Mouse (Mus musculus) left cerebral cortex, postnatal 4 days (tissue): Measurements from ENCODE around the gene Tmem201. TPM values are rescaled to one million over a fixed set of nuclear protein-coding genes. Genes with fewer than 3 reads are reported as not detected.

Experiments
- DNase-seq: peaks from one replicate; pipeline ENCODE4 v3.0.0-alpha.2; 2022
- intact Hi-C: fragments of 180-260 bp; cut with DNase I; formaldehyde crosslinking; loops from one replicate; pipeline ENCODE4 v1.15.1; 2025
- total RNA-seq, 2 experiments: library from RNA; stranded (reverse); gene quantifications; 2 replicates each; pipeline ENCODE4 v1.2.3; 2021

The Tmem201 gene
- total RNA-seq, 2 experiments from 2014 or later = 57.8 to 60.1 TPM

- intact Hi-C loops = no loop called here
- peak; percentile 39 for DNase-seq
Observed at GRCm38 (mm10) chr4:149722104-149723020, 15.5 kb downstream of the Tmem201 start.

DNA sequence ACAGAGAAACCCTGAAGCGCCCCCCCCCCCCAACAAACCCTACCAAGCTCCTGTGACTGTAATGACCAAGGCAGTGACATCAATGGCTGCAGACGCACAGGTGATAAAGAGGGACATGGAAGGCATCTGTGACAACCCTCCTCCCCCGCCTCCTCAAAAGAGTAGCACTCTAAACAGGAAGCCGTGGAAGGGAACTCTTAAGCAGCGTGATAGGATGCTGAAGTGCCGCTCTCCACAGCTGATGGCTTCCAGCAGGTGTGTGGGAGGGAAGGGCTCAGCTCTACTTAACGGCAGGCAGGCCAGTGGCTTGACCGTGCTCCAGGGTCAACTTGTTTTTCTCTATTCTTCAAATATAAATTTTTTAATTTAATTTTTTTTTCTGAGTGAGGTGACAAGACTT is 16.7 kb downstream of the Tmem201 start:
- intact Hi-C loops = no loop called here
- DNase-seq = no peak

DNA sequence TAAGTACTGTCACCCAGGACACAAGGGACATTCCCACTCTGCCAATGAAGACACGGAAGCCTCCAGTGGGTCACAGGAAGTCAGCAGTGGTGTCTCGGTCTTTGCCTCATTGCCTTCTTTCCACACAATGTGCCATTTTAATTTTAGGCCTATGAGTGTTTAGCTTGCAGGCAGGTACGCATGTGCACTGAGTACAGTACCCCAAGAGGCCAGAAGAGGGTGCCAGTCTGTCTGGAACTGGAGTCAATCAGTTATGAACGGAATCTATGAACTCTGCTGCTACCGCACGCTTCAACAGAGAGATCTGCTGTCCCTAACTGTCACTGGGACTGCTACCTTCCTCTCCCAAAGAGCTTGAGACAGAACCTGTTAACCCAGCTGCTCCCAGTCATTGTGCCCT is 18.2 kb downstream of the Tmem201 start:
- peak; percentile 69 for DNase-seq
- intact Hi-C loops = no loop called here

GRCm38 (mm10) chr4:149714542-149714941 is 23.3 kb downstream of the Tmem201 start:
- intact Hi-C loops = no loop called here
- DNase-seq = no peak

DNA sequence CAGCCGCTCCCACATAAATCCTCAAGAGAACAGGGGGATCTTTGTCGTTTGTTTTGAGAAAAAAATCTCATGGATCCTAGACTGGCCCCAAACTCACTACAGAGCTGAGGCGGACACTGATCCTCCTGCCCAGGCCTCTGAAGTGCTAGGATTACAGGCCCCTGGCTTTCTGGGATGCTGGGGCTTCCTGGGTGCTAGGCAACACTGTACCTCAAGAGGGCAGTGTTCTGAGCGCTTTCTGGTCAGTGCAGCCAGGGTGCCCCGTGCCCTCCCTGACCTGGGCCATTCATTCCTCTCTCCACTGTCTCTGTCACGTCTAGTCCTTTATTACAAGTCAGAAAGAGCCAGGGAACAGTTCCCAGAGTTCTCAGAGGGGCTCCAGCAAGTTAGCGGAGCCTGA is 25.9 kb downstream of the Tmem201 start:
- DNase-seq = peak; percentile 56
- intact Hi-C loops = no loop called here

DNA sequence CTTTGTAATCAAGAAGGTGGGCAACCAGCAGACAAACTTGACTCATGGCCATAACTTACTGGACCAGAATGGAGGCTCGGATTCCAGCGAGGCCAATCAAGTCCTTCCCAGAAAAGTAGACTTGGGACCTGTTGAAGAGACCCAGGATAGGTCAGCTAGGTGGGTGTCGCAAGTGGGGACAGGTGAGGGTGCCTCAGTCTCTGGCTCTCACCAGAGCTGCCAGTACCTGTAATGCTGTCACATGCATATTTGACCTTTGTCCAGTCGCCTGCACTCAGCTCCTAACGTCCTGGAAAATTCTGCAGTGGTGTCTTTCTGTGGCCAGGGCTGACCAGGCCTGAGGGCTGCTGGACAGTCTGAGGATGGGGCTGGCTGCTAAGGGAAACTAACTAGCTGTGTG is 26.4 kb downstream of the Tmem201 start:
- intact Hi-C loops = no loop called here

GRCm38 (mm10) chr4:149710510-149710909 is 27.3 kb downstream of the Tmem201 start:
- no peak for DNase-seq
- intact Hi-C loops = no loop called here

More for the DNA sequence above, 26.4 kb downstream of the Tmem201 start:
- DNase-seq = no peak

DNA sequence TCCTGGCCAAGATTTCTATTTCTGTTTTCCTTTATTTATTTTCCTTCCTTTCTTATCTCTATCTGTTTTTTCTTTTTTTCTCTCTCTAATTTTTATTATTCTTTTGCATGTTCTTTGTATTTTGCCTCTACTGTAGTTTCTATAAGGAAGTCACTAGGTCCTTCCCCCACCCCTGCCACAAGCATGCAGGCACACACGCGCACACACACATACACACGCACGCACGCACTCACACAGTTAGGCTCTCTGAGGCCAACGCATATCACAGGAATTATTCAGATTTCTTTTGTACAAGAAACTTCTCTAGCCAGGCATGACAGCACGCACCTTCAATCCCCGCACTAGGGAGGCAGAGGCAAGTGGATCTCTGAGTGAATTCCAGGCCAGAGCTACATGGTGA is 31.9 kb downstream of the Tmem201 start:
- no peak for DNase-seq
- intact Hi-C loops = no loop called here

DNA sequence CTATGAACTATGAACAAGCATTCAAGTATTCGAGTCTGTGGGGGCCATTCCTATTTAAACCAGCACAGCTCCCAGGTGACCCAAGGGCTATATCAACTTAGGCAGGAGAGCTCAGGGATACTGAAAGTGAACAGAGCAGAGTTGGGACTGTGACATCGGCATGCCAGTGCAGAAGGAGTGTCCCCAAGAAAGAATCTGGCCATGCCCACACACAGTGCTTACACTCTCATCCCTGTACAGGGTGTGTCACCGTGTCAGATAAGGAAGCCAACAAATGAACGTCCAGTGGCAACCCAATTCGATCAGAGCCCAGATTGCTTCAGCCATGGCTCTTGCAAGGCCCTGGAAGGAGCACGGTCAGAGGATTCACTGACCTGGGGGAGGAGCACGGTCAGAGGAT is 32.5 kb downstream of the Tmem201 start:
- intact Hi-C loops = no loop called here

DNA sequence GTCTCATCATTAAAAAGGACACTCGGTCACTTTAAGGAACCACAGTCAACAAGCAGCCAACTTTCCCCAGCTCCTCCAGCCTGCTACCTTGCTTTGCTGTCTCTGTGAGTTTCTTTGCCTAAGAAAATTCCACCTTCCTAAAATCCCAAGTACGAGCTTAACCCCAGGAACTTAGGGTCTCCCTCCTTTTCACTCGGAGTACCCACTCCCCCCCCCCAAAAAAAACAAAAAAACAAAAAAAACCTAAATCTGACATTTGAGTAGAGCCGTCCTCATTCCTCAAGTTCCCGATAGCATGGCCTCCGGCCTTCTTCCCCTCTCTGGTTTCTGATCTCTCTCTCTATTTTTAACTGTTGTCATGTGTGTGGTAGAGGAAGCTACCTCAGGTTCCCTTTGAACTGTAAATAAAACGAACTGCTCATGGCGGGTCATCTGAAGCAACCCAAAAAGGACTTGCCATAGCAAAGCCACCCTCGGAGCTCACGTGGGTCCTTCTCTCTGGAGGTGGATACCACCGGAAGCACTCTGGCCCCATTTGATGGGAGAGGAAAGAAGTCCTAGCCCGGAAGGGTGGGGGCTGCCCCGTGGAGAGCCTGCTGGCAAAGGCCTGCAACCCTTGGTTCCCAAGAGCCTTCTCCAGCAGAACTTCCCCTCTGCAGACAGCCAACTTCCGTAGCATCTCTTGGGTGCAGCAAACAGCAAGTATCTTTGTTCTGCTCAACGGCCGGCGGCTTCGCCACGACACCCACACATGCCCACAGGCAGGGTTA is 35.4 kb downstream of the Tmem201 start, which contains the start of gene Pik3cd:
TSS of gene Pik3cd (minus strand) at position 362 of the 770 bp plus-strand sequence.
- no peak for DNase-seq
- intact Hi-C loops = no loop called here

More for the DNA sequence above, 32.5 kb downstream of the Tmem201 start:
- DNase-seq = no peak

DNA sequence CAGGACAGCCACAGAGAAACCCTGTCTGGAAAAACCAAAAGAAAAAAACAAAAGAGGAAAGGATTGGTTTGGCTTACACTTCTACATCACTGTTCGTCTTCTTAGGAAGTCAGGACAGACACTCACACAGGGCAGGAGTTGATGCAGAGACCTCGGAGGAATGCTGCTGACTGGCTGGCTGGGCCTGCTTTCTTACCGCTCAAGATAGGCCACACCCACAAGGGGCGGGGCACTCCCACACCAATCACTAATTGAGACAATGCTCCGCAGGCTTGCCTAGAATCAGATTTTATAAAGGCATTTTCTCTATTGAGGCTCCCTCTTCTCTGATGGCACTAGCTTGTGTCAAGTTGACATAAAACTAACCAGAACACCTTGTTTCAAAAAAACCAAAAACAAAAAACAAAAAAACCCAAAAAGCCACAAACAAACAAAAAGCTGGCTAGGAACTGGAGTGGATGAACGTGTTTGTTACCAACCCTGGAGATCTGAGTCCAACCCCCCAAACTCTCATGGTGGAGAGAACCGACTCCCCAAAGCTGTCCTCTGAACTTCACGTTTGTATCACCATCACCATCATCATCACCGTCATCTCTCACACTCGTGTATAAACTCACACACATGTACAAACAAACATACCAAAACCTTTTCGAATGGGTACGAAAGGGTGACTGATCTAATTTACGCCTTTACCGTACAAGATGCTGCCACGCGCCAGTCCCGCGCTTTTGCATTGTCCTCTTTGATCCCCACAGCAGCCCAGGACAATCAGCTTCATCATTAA is 36.2 kb downstream of the Tmem201 start:
- DNase-seq = no peak
- intact Hi-C loops = no loop called here

- no peak for DNase-seq
- intact Hi-C loops = no loop called here
Observed at GRCm38 (mm10) chr4:149699953-149700352, 37.9 kb downstream of the Tmem201 start.

- DNase-seq = peak; percentile 49
- intact Hi-C loops = no loop called here
Observed at GRCm38 (mm10) chr4:149698197-149698821, 39.5 kb downstream of the Tmem201 start.

- intact Hi-C loops = no loop called here
Observed at GRCm38 (mm10) chr4:149697506-149698196, 40.2 kb downstream of the Tmem201 start.

DNA sequence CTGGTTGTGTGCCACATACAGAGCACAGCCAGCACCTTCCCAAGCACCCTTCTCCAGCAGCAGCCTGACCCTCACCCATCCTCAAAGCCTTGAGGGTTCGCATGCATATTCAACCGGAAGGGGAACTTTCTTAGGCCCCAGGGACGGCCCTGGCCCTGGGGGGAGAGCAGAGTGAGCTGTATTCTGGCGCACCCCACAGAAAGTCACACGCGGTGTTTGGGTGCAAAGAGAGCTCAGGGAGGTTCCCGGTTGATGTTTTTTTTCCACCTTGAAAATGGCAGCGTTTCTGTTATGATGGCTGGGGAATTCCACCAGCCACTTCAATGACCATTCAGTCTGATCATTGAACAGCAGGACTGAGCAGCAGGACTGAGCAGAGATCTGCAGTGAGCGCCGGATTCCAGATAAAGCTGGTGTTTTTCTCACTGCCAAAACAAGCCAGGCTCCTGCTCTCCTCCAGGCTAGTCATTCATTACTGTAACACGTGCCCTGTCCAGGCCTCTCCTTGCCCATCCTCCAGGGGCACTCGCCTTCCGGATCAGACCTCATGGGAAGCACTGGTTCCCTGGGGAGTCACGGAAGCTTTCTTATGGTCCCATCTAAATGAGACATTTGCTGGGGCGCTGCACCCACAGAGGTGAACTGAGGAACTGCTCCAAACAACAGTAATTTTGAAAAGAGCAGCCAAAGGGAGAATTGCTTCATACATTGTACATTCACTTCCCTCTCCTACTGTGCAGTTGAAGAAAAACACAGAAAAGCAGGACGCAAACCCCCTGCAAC is 41.5 kb downstream of the Tmem201 start:
- intact Hi-C loops = no loop called here
- DNase-seq = no peak

More at GRCm38 (mm10) chr4:149697506-149698196, 40.2 kb downstream of the Tmem201 start:
- no peak for DNase-seq

DNA sequence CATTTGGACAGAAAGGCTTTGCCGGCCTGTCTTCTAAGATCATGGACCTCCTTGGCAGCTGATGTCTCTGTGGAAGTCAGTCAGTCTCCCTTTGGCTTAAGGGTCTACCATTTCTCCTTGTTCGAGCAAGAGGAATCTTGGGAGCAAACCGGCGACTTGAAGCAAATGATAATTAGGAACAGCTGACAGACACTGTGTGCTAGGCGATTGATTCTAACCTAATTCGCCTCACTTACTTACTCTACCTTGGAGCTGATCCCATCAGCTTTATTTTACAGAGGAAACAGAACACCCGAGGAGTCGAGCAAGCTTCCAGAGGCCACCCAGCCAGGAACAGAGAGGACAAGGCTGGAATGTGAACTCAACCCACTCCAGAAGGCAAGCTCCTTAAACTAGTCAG is 46.5 kb downstream of the Tmem201 start:
- no peak for DNase-seq
- intact Hi-C loops = no loop called here

GRCm38 (mm10) chr4:149690828-149691280 is 47.0 kb downstream of the Tmem201 start:
- no peak for DNase-seq
- intact Hi-C loops = no loop called here

GRCm38 (mm10) chr4:149689822-149690700 is 47.8 kb downstream of the Tmem201 start:
- DNase-seq = no peak
- intact Hi-C loops = no loop called here
